In genomic region chr3:64831134-64831533, GRCm38 (mm10) we compare ENCODE assay signal across 27 mouse cellular contexts. TPM values are rescaled to one million over a fixed set of nuclear protein-coding genes. Genes with fewer than 3 reads are reported as not detected.
DNase-seq lines count a peak whose midpoint lies in the region; ATAC-seq lines count a peak whose summit lies in the region.
"Had no signal": no experiment of that assay in that cellular context is flagged by ENCODE, and none has a peak within 500 bp of the region (broad histone marks: within the 10 kb centered on the region; RNA-seq: fewer than 3 reads in every experiment).

No protein-coding gene starts in this region.

- no peaks in the 10 kb centered on the region for H3K9me3 ChIP-seq in forebrain, embryonic 11.5 days (ENCODE audit: control insufficient read depth, low read length)
- no peaks in the 10 kb centered on the region for H3K9me3 ChIP-seq in forebrain, embryonic 10.5 days
- no peaks in the 10 kb centered on the region for H3K9me3 ChIP-seq in neural tube, embryonic 11.5 days (ENCODE audit: control insufficient read depth, low read length)
- no peaks in the 10 kb centered on the region for H3K9me3 ChIP-seq in neural tube, embryonic 15.5 days (replicated peaks)
- H3K9me3 ChIP-seq in embryonic facial prominence, embryonic 15.5 days (replicated peaks), result no peaks in the 10 kb centered on the region
- H3K9me3 ChIP-seq: embryonic facial prominence, embryonic 12.5 days; heart, embryonic 12.5 days; hindbrain, embryonic 10.5 days; hindbrain, embryonic 15.5 days had no signal

- no peak overlapping the region for H3K4me2 ChIP-seq in forebrain, embryonic 11.5 days (ENCODE audit: low read depth, low read length, severe bottlenecking)
- no peak overlapping the region for H3K4me2 ChIP-seq in neural tube, embryonic 11.5 days (ENCODE audit: low read depth)
- no peak overlapping the region for H3K4me2 ChIP-seq in neural tube, embryonic 15.5 days
- no peak overlapping the region for H3K4me2 ChIP-seq in embryonic facial prominence, embryonic 15.5 days (replicated peaks)
- H3K4me2 ChIP-seq: embryonic facial prominence, embryonic 12.5 days; heart, embryonic 12.5 days; hindbrain, embryonic 15.5 days had no signal

- no peak overlapping the region for H3K27ac ChIP-seq in forebrain, embryonic 11.5 days (ENCODE audit: low read depth, low read length)
- no peak overlapping the region for H3K27ac ChIP-seq in forebrain, embryonic 10.5 days
- no peak overlapping the region for H3K27ac ChIP-seq in neural tube, embryonic 11.5 days (ENCODE audit: low read depth, low read length)
- no peak overlapping the region for H3K27ac ChIP-seq in neural tube, embryonic 15.5 days (replicated peaks)
- H3K27ac ChIP-seq in embryonic facial prominence, embryonic 15.5 days (replicated peaks), result no peak overlapping the region
- H3K27ac ChIP-seq: embryonic facial prominence, embryonic 12.5 days; gastrocnemius, adult 2 months; hindbrain, embryonic 10.5 days; hindbrain, embryonic 15.5 days had no signal

- H3K9ac ChIP-seq in forebrain, embryonic 11.5 days (ENCODE audit: low read length), result no peak overlapping the region
- H3K9ac ChIP-seq in neural tube, embryonic 11.5 days (ENCODE audit: low read length), result no peak overlapping the region
- no peak overlapping the region for H3K9ac ChIP-seq in neural tube, embryonic 15.5 days (replicated peaks)
- no peak overlapping the region for H3K9ac ChIP-seq in embryonic facial prominence, embryonic 15.5 days
- H3K9ac ChIP-seq: embryonic facial prominence, embryonic 12.5 days; forebrain, postnatal 0 days; heart, embryonic 12.5 days; hindbrain, embryonic 15.5 days had no signal

- H3K27me3 ChIP-seq in forebrain, embryonic 11.5 days (ENCODE audit: control insufficient read depth, insufficient read depth, low read length), result no peaks in the 10 kb centered on the region
- H3K27me3 ChIP-seq in forebrain, embryonic 10.5 days (ENCODE audit: poor library complexity, severe bottlenecking), result no peaks in the 10 kb centered on the region
- H3K27me3 ChIP-seq in neural tube, embryonic 11.5 days (ENCODE audit: control insufficient read depth, insufficient read depth, low read length), result no peaks in the 10 kb centered on the region
- no peaks in the 10 kb centered on the region for H3K27me3 ChIP-seq in neural tube, embryonic 15.5 days (replicated peaks)
- no peaks in the 10 kb centered on the region for H3K27me3 ChIP-seq in embryonic facial prominence, embryonic 15.5 days
- H3K27me3 ChIP-seq: CH12.LX; embryonic facial prominence, embryonic 12.5 days; heart, embryonic 12.5 days; hindbrain, embryonic 15.5 days had no signal

- H3K36me3 ChIP-seq in forebrain, embryonic 11.5 days (ENCODE audit: control insufficient read depth, insufficient read depth, low read length), result no peaks in the 10 kb centered on the region
- H3K36me3 ChIP-seq in forebrain, embryonic 10.5 days (replicated peaks), result no peaks in the 10 kb centered on the region
- H3K36me3 ChIP-seq in neural tube, embryonic 11.5 days (ENCODE audit: control insufficient read depth, insufficient read depth, low read length), result no peaks in the 10 kb centered on the region
- H3K36me3 ChIP-seq in neural tube, embryonic 15.5 days, result no peaks in the 10 kb centered on the region
- H3K36me3 ChIP-seq in embryonic facial prominence, embryonic 15.5 days, result no peaks in the 10 kb centered on the region
- H3K36me3 ChIP-seq: embryonic facial prominence, embryonic 12.5 days; heart, embryonic 12.5 days; hindbrain, embryonic 10.5 days; hindbrain, embryonic 15.5 days had no signal

- H3K4me3 ChIP-seq in forebrain, embryonic 11.5 days (ENCODE audit: low read depth, low read length), result no peak overlapping the region
- no peak overlapping the region for H3K4me3 ChIP-seq in forebrain, embryonic 10.5 days
- H3K4me3 ChIP-seq in neural tube, embryonic 11.5 days (ENCODE audit: low read depth, low read length), result no peak overlapping the region
- no peak overlapping the region for H3K4me3 ChIP-seq in neural tube, embryonic 15.5 days (replicated peaks)
- H3K4me3 ChIP-seq in embryonic facial prominence, embryonic 15.5 days (replicated peaks), result no peak overlapping the region
- H3K4me3 ChIP-seq: embryonic facial prominence, embryonic 12.5 days; gastrocnemius, adult 2 months; heart, embryonic 12.5 days; hindbrain, embryonic 10.5 days; hindbrain, embryonic 15.5 days had no signal

- 53% methylated on average over 1 of the region's 1 CpGs for WGBS in forebrain, embryonic 11.5 days
- WGBS in forebrain, embryonic 10.5 days, result 62% methylated on average over 1 of the region's 1 CpGs
- WGBS in neural tube, embryonic 11.5 days, result 57% methylated on average over 1 of the region's 1 CpGs
- whole genome bisulfite sequencing in neural tube, embryonic 15.5 days, result 24% methylated on average over 1 of the region's 1 CpGs
- 92% methylated on average over 1 of the region's 1 CpGs for WGBS in embryonic facial prominence, embryonic 15.5 days

- no peak for DNase-seq in forebrain, embryonic 11.5 days (ENCODE audit: low spot score)
- DNase-seq in forebrain, embryonic 10.5 days (ENCODE audit: extremely low spot score, low spot score), result no peak
- DNase-seq in neural tube, embryonic 11.5 days (ENCODE audit: low spot score), result no peak
- no peak for DNase-seq in adrenal gland, postnatal 10 days
- DNase-seq: adrenal gland, postnatal 25 days; cerebellum, adult 2 months; cerebellum, postnatal 14 days; forebrain, postnatal 0 days; gastrocnemius, adult 2 months; gastrocnemius, postnatal 25 days had no signal

- peak; percentile 80 for ATAC-seq in forebrain, embryonic 11.5 days (replicated peaks; ENCODE audit: low FRiP score)
- peak; percentile 86 for ATAC-seq in neural tube, embryonic 11.5 days (ENCODE audit: insufficient read depth, low FRiP score, low TSS enrichment)
- no peak for ATAC-seq in neural tube, embryonic 15.5 days (ENCODE audit: low FRiP score)
- ATAC-seq in embryonic facial prominence, embryonic 15.5 days (ENCODE audit: insufficient number of reproducible peaks, low FRiP score, low TSS enrichment, low read depth), result peak; percentile 29; the same call in 1 of the 2 replicates
- ATAC-seq: activated CD4-positive, CD25-positive, alpha-beta regulatory T cell, adult 4 months; forebrain, postnatal 0 days; inflammation-experienced regulatory T-cells, adult 6 months; intestine, postnatal 0 days; Patski had no signal

- H3K4me1 ChIP-seq in forebrain, embryonic 11.5 days (replicated peaks; ENCODE audit: control insufficient read depth, insufficient read depth, low read length), result no peaks in the 10 kb centered on the region
- H3K4me1 ChIP-seq in forebrain, embryonic 10.5 days, result peaks cover 16% of the 10 kb centered on the region
- H3K4me1 ChIP-seq in neural tube, embryonic 11.5 days (ENCODE audit: control insufficient read depth, insufficient read depth, low read length), result no peaks in the 10 kb centered on the region
- 0 out of 2 replicates have a peak, but pooled peaks cover 4% of the 10 kb centered on the region for H3K4me1 ChIP-seq in neural tube, embryonic 15.5 days
- H3K4me1 ChIP-seq in embryonic facial prominence, embryonic 15.5 days, result no peaks in the 10 kb centered on the region
- H3K4me1 ChIP-seq: embryonic facial prominence, embryonic 12.5 days; heart, embryonic 12.5 days; hindbrain, embryonic 15.5 days had no signal

RNA-seq across cellular contexts. Expression of gene Vmn2r7, which starts 13.4 kb away (rescaled TPM):
- polyA plus RNA-seq in forebrain, embryonic 11.5 days (2014; fragmentation: Nextera tagmentation; extraction: Ambion mirVana), result not detected in 2 replicates
- not detected in 2 replicates for polyA plus RNA-seq in forebrain, embryonic 10.5 days (2016; fragmentation: Nextera tagmentation; extraction: Ambion mirVana)
- polyA plus RNA-seq in neural tube, embryonic 11.5 days (2014; fragmentation: Nextera tagmentation; extraction: Ambion mirVana), result not detected in 2 replicates
- not detected in 2 replicates for polyA plus RNA-seq in neural tube, embryonic 15.5 days (2015; fragmentation: Nextera tagmentation; extraction: Ambion mirVana)
- not detected in 2 replicates for polyA plus RNA-seq in embryonic facial prominence, embryonic 15.5 days (2015; fragmentation: Nextera tagmentation; extraction: Ambion mirVana)
- not detected for total RNA-seq in adrenal gland, postnatal 10 days (2021)
- total RNA-seq: adrenal gland, adult 18-20 months; adrenal gland, postnatal 25 days; CH12.LX; common myeloid progenitor, adult 5-6 weeks; forebrain, postnatal 0 days; gastrocnemius, adult 2 months; gastrocnemius, postnatal 25 days; granulocyte monocyte progenitor cell, adult 5-6 weeks; heart, adult 8-10 months; heart, postnatal 25 days had no signal
- polyA plus RNA-seq: activated CD4-positive, CD25-positive, alpha-beta regulatory T cell, adult 4 months; forebrain, postnatal 0 days; heart, embryonic 12.5 days; heart, embryonic 16.5 days; hindbrain, embryonic 10.5 days; hindbrain, embryonic 15.5 days; inflammation-experienced regulatory T-cells, adult 6 months; intestine, postnatal 0 days; Patski had no signal
